Mouse (Mus musculus) thymus, postnatal 4 days (tissue): ENCODE results near the gene Gm20458.

Experiments
- DNase-seq: peaks from one replicate; pipeline ENCODE4 v3.0.0; 2021

Gm20458 gene

DNA sequence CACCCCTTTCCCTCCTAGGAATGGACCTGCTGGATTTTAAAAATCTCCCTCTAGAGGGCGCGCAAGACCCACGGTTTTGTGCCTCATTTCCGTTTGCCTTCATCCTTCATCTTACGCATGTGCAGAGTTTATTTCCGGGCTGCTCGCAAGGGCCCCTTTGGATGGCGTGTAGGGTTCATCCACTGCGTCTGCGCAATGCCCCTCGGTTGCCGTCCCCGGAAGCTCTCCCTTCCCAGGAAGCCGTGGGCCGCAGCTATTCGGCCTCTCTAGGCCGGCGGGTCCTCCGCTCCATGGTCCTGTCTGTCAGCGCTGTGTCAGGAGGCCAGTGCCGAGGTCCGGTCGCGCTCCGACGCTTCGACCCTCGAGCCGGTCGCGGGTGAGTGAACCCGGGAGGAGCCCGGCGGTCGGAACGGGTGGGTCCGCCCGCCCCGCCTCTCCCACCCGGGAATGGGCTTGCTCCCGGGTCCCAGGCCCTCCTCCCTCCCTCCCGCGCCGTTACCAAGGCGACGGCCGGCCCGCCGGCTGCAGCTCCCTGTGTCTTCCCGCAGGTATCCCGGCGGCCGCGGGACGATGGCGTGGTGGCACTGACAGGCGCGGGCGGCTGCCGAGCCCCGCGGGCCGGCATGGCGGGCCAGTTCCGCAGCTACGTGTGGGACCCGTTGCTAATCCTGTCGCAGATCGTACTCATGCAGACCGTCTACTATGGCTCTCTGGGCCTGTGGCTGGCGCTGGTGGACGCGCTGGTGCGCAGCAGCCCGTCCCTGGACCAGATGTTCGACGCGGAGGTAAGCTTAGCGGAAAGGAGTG lies at the start of gene Gm20458:
TSS of gene Gm20458 (plus strand) at position 223 of the 807 bp plus-strand sequence.
- peak; percentile 92 for DNase-seq

DNA sequence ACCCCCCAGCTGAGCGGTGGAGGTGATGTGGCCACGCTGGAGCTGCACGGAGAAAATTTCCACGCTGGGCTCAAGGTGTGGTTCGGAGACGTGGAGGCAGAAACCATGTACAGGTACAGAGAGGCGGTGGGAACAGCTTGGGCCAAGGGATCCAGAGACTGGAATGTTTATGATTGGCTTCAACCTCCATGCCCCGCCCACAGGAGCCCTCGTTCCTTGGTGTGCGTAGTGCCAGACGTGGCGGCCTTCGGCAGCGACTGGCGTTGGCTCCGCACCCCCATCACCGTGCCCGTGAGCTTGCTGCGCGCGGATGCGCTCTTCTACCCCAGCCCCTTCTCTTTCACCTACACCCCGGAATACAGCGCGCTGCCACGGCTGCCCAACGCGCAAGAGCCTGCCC lies 46.6 kb upstream of the Gm20458 start:
- DNase-seq, result no peak

DNA sequence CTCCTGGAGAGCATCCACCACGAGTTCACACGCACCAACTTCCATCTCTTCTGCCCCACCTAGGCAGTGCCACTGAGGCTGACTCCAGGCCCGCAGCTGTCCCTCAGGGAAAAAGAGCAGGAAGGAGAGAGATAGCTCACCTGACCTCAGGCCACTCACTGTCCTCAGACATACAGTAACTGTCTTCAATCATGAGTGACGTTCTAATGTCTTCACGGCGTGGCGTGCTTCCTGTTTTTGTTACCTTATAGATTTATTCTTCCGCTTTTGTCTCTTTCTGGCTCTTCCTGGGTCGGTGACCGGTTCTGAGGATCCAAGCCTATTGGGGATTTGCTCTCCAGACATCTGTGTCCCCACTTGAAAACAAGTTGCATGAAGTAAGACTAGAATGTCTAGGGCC lies 46.2 kb upstream of the Gm20458 start:
- no peak for DNase-seq

DNA sequence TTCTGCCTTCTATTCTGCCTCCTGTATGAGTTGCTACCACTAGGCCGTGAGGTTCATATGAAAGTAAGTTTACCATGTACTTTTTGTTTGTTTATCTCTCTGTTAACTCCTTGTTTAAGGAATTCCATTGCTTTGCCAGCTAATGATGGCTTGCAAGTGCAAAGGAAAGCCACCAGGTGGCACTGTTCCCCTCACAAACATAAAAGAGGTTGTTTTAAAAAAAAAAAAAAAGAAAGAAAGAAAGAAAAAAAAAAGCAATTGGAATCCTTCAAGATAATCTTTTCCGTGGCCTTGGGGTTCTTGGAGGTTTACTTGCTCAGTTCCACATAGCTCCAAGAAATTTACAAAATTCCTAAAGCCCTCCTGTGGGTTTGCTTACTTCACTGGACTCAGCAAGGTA lies 43.6 kb upstream of the Gm20458 start:
- DNase-seq, result peak; percentile 53

DNA sequence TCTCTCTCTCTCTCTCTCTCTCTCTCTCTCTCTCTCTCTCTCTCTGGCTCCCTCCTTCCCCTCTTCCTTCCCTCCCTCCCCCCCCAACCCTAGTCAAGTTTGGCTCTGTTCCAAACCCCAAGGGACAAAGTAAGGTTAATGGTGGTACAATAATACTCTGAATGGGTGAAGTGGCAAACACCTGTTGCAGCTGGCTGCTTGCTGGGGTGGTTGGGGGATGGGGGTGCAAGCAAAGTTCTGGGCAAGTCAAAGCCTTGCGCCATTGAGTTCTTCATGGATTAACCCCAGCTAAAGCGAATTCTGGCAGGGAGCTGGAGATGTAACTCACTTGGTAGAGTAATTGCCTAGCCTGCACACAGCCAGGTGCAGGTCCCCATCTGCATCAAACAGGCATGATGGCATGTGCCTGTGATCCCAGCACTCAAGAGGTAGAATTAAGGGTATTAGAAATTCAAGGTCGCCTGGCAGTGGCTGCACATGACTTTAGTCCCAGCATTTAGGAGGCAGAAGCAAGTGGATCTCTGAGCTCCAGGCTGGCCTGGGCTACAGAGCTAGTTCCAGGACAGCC lies 42.4 kb upstream of the Gm20458 start:
- no peak for DNase-seq

DNA sequence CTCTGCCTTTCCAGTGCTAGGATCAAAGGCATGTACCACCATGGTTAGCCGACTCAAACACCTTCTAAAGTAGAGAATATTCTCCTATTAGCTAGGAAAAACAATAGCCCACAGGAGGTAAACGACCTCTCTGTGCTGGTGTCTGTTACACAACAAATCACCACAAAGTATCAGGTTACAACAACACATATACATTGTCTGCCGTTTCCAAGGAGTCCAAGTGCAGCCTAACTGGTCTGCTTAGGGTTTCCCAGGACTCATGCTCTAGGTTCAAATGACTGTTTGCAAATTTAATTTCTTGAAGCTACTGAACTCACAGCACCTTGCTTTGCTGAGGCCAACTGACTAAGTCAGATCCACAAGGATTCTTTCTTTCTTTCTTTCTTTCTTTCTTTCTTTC lies 41.3 kb upstream of the Gm20458 start:
- DNase-seq, result no peak

DNA sequence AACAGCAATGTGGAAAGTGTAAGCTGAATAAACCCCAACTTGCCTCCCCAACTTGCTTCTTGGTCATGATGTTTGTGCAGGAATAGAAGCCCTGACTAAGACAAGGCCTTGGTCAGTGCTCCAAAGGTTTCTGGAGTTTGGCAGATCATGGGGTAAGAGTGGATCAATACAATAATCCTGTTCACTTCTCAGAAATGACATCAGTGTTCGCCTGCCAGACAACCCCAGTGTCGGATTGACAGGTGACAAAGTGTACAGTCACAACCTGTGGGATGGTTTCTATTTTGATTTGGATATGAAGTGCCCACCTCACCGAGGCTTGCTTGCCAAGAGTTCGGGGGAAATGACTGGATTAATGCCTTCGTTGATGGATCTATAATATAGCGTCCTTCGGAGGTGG lies 39.5 kb upstream of the Gm20458 start:
- DNase-seq, result no peak

DNA sequence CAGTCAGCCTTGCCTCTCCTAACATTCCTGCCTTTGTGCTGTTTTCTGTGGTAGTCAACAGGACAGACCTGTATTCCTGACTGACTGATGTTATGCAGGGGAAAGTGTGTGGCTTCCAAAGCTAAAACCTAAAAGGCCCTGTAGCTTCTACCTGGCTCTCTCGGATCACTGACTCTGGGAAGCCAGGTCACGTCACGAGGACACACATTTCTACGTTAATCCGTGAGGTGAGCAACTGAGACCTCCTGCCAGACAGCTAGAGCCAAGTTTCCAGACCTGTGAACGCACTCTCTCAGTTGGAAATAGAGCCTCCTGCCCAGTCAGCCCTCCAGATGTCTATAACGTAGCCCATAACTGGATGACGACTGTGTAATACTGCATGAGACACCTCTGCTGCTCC lies 38.8 kb upstream of the Gm20458 start:
- DNase-seq, result no peak

DNA sequence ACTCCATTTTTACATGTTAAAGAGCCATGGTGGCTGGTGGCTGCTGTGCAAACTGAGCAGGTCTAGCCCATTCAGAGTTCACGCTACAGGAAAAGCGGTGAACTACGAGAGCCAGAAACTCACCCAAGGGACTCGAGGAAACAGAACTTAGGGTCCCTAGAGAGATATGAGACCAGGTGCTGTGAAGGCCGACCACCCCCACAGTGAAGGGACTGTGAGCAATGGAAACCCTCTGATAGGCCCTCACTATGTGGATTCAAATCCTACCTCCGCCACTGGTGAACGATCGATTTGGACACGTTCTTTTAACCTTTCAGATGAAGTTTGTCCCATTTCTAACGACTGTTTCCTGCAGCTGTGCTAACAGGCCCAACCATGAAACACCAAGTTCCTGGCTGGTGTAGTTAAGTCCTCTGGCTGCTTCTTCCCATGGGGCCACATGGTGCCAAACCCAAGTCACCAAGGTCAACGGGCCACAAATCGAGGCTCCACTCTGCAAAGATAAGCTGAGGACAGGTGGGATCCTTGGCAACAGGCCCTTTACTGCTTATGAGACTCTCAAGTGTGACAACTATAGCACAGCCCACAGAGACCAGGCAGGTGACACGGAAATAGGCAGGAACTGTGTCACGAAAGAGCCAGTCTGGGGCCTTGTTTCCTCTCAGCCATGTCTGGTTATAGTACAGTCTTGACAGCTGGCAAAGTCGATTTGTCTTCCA lies 37.9 kb upstream of the Gm20458 start:
- DNase-seq, result no peak

DNA sequence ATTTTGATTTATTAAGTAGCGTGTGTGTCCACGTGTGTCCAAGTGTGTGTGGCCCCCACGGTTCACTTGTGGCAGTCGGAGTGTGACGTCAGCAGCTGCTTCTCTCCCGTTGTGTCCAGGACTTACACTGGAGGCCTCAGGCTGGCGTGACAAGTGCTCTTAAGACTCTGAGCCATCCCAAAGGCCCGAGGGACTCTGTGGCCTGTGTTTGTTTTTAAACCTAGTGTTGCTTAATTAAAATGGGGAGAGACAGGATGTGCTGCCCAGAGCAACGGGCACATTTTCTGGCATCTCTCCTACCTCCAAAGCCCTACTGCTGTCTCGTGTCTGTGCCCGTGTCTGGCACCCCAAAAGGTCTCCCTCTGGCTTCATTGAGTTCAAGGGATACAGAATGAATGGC lies 37.3 kb upstream of the Gm20458 start:
- no peak for DNase-seq

DNA sequence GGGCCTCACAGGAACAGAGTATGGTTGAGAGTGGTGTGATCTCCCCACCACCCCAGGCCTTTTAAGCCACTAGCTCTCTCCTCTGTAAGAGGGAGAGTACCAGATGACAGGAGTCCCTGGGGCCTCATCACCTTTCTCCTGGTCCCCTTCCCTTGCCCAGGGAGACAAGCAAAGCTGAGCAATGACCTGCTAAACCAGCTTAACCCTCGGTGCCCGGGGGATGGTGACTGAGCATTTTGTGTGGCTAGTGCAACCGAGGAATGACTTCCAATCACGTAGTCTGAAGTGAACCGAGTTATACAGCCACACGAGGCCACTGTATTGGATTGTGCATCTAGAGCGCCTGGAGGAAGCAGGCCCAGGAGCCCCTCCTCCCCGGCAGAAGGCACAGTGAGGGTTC lies 36.4 kb upstream of the Gm20458 start:
- no peak for DNase-seq

DNA sequence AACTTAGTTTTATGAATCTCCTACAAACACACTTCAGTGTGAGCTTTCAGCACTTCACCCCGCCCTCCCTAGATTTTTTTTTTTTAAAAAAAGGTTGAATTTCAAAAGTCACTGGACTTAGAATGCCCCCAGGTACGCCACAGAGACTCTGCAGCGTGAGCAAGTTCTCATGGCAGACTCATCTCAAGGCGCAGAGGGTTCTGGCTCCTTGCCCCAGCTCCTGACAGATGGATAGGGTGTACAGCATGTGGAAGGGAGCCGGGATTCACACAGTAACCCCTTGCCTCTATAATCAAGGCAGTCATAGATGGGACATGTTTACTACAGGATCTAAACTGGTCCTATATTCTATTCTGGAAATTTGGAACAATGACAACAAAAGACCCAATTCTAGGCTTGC lies 35.4 kb upstream of the Gm20458 start:
- no peak for DNase-seq

DNA sequence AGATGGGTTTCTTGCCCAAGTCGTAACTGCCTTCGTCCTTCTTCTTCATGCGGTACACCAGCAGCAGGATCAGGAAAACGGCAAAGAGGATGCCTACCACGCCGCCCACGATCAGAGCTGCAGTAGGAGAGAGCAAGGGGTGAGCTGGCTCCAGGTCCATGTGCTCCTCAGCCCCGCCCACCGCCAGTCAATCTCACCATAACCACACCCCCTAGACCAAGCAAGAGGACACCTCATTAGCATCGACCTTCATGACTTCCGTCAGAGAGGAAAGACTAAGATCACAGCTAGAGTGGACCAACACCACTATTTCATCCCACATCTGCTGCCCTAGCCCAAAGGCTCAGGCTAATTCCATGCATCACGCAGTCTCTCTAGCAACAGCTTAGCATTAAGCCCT lies 34.6 kb upstream of the Gm20458 start:
- DNase-seq, result no peak

DNA sequence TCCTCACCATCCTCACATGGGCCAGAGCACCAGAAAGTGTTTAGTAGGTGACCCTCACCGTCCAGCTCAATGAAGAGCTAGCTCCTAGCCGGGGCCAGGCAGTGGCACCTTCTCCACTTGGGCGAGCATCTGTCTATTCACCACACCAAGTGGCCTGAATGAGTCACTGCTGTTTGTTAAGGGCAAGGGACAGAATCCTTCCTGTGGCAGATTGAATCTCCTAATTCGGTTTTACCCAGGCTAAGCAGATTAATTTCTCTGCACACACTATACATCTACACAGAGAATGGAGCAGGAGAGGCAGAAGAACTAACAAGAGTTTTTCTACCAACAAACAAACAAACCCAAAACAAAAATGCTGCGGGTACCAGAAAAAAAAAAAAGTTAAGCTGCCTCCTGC lies 33.8 kb upstream of the Gm20458 start:
- no peak for DNase-seq

DNA sequence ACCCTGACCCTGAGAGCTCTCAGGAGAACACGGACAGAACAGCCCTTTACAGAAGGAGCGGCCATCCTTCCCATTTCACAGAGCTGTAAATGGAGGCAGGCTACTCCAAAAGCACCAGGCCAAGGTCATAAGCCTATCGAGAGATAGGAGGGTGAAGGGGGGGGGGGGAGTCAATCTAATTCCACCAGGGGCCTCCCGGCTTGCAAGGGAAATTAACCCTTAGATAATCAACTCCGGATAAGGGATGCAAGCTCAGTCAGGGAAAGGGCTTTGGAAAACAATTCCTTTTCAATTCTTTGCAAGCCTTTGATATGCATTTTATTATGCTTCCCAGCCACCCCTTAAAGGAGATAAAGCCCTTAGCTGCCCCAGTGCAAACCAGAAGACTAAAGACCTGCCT lies 32.3 kb upstream of the Gm20458 start:
- DNase-seq, result no peak

DNA sequence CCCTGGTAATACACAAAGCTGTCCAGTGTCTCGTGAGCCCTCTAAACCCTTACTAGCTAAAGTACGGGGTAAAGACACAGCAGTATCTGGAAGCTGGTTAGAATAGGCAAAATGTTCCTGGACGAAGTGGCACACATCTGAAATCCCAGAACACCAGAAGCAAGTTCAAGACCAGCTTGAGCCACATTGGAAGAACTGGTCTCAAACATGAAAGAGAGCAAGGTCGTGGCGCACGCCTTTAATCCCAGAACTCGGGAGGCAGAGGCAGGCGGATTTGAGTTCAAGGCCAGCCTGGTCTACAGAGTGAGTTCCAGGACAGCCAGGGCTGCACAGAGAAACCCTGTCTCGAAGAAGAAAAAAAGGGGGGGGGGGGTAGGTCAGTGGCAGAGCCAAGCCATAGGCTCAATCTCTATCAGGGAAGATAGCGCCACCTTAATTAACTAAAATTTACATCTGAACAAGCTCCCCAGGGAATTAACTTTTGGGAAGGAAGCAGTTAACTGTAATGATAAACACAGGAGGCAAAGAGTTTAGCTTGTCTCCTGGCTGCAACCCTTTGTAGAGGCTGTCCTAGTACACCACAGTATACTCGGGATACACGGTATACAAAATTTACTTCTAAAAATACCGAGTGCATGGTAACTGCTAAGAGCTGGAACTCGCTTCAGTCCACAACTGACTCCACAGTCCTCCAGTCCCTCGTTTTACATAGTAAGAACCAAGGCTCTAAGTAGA lies 30.7 kb upstream of the Gm20458 start:
- DNase-seq, result no peak

DNA sequence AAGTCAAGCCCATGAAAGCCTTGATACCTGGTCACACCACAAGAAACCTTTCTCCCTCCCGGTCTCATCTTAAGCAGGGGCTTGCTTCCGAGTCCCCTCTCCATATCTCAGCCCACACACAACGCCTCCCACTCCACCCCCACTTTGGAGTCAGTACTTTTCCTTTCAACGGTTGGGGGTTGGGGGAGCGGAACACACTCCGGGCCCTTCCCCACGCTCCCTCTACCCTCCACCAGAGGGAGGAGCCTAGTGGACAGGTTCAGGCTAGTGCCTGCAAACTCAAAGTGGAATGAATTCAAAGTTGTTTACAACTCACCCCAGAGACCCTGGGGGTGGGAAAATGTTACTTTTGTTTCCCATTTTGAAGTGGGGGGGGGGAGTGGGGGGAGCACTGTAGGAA lies 30.1 kb upstream of the Gm20458 start:
- no peak for DNase-seq

DNA sequence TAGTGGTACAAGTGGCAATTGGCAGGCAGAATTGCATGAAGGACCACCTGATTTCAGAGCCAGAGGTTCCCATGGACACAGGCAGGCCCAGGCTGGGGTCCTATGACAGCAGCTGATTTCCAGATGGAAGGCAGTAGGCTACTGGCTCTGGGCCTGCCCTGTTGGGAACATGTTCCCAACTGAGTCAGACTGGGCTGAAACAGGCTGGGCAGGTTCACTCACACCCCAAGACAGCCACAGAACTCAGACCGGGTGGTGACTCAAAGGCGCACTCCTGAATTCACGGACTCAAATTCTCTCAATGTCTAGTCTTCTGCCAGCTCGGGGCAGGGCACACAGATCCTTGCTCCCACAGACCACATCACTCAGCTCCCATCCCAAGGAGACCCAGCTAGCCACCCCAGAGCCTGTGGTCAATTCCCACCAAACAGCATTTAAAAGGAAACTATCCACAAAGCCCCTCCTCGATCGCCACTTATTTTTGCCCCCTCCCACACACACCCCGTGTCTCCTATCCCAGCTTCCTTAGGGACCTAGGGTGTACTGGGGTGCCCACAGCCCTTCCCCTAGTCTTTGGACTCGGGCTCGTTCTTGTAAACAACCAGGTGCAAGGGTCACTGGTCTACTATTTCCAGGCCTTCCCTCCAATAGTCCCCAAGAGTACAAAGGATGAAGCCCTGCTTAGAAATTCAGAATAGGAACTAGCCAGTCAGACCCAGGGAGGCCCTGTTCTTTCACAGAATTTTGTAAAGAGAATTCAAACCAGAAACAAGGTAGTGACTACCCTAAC lies 28.9 kb upstream of the Gm20458 start:
- DNase-seq, result no peak

DNA sequence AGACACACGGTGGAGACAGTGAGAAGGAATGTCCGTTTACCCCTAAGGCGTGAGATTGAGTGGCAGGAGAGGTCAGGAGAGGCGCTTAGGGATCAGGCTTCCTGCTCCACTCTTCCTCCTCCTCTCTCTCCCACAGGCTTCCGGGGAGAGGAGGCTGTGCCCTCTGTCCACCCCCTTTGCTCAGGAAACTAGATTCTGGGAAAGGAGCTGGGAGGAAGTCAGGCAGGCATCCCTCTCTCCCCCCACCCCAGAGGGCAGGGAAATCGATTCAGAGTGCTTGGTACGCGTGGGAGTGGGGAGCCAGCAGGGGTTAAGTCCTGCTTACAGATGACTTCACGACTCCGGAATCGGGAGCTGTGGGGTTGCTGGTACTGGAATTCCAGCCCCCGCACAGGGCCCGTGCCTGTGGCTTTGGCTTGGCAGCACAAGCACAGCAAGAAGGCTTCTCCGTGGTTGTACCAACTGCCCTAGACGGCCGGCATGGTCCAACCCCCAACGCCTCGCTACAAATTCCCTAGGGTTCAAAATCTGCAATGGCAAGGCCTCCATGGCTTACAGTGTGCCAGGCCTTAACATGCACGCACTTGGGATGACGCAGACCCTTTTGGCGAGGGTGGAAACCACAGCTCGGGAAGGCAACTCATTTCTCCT lies 28.1 kb upstream of the Gm20458 start:
- no peak for DNase-seq

DNA sequence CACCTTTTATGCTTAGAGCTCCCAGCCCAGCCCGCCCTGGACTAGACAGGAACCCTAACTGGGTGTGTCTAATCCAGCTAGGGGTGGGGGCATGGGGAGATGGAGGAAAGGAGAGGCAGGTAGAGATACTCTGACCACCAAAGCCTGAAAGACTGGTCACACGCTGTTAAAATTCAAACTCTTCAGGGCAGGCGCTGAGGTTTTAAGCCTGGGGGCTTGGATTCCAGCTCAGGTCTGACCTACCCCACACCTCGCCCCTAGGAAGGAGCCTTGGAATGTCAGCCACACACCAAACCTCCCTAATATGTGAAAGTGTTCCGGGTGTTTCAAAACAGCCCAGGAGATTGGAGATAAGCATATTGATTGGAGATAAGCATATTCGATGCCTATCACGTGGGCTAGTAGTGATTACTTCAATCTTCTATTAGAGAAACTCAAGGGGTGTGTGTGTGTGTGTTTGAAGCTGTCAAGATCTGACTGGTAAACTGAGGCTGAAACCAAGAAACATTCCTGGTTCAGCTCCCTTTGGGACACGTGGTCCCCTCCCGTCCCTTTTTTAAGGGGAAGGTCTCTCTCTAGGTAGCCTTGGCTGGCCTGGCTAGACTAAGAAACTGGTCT lies 27.4 kb upstream of the Gm20458 start:
- DNase-seq, result no peak

DNA sequence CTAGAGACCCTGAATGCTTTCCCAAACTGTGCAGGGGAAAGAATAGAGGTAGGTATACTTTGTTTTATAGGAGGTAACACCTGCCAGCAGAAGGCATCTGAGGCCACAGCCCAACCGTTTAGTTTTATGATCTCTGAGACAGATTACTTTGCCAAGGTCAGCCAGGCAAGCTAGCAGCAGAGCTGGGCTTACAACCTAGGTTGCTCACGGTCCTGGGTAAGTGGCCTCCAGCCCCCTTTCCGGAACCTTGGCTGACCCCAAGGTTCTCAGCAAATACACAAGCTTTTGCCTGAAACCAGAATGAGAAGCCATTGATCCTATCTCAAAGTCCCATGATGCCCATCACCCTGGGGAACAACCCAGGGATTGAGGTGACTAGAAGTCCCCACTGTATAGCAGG lies 26.1 kb upstream of the Gm20458 start:
- DNase-seq, result no peak
